Mouse (Mus musculus) layer of hippocampus, postnatal 10 days (tissue): ENCODE data around the gene Fam83e. TPM values are rescaled to one million over a fixed set of nuclear protein-coding genes. Genes with fewer than 3 reads are reported as not detected.

Experiments
- DNase-seq, 2 experiments: peaks; one replicate each; pipeline ENCODE4 v3.0.0; 2021; ENCODE audit warnings: low spot score in 2 of 2
- total RNA-seq, 2 experiments: library from RNA; stranded (reverse); gene quantifications; 2 replicates each; pipeline ENCODE4 v1.2.3; 2021

Fam83e gene
- total RNA-seq, 2 experiments from 2014 or later = 0.34 to 0.51 TPM

DNA sequence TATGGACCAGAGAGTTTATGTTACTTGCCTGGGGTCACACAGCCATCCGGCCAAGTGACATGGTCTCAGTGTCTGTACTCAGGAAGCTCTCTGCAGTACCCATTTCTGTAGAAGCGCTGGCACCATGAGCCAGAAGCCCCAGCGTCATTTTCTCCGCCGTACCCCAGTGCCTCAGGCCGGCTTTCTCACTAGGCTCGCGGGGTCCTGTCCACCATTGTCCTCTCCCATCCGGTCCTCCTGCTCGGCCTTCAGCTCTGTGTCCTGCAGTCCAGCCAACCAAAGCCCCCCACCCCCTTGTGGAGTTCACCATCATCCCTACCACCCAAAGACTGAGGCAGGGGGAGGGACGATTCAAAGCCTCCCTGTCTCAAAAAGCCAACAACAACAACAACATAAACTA, 19.4 kb upstream of the Fam83e start:
- peak in 1 of 2 experiments; percentile 4 for DNase-seq

- no peak for DNase-seq
Measured at GRCm38 (mm10) chr7:45702316-45702715, 18.7 kb upstream of the Fam83e start.

DNA sequence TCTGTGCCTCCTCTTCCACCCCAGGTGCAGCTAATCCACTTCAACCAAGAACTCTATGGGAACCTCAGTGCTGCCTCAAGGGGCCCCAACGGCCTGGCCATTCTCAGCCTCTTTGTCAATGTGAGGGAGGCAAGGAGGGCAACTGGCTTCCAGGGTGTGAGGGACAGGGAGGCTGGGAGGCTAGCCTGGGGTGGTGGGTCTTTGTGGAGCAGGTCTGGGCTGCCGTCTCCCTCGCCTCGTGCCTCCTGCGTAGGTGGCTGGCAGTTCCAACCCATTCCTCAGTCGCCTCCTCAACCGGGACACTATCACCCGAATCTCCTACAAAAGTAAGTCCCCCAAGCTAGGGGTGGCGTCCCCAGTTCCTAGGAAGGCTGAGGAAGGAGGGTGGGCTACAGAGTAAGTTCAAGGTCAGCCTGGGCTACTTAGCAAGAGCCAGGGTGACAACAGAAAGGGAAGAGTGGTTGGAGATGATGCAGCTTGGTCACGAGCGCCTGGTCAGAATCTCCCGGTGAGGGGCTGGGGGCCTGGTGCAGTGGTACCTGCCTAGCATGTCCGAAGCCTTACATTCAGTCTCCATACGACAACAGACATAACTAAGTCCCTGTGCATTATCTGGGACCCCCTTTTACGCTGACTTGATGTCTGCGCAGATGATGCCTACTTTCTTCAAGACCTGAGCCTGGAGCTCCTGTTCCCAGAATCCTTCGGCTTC, 18.0 kb upstream of the Fam83e start:
- no peak for DNase-seq

GRCm38 (mm10) chr7:45703521-45704033, 17.4 kb upstream of the Fam83e start:
- DNase-seq = no peak

GRCm38 (mm10) chr7:45704046-45704559, 16.9 kb upstream of the Fam83e start:
- peak; percentile 74 to 81 for DNase-seq

- DNase-seq = peak; percentile 98
Measured at GRCm38 (mm10) chr7:45704730-45705442, 16.1 kb upstream of the Fam83e start, which contains the start of gene Dbp. Gene Dbp (plus strand): TSS chr7:45705088.

DNA sequence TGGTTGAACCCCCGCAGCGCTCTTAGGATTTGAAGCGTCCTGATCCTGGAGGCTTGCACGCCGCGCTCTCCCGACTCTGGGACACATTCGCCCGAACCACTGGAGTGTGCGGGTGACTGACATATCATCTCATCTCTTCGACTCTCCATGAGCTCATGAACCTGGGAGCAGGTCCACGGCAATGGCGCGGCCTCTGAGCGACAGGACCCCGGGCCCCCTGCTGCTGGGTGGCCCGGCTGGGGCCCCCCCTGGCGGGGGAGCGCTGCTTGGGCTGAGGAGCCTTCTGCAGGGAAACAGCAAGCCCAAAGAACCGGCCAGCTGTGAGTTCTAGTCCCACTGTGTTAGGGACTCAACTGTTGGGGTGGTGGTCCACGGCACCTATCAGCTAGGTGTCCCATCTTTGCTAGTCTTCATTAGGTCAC, 15.6 kb upstream of the Fam83e start:
- no peak for DNase-seq

GRCm38 (mm10) chr7:45705873-45706281, 15.1 kb upstream of the Fam83e start:
- peak; percentile 84 to 87 for DNase-seq

DNA sequence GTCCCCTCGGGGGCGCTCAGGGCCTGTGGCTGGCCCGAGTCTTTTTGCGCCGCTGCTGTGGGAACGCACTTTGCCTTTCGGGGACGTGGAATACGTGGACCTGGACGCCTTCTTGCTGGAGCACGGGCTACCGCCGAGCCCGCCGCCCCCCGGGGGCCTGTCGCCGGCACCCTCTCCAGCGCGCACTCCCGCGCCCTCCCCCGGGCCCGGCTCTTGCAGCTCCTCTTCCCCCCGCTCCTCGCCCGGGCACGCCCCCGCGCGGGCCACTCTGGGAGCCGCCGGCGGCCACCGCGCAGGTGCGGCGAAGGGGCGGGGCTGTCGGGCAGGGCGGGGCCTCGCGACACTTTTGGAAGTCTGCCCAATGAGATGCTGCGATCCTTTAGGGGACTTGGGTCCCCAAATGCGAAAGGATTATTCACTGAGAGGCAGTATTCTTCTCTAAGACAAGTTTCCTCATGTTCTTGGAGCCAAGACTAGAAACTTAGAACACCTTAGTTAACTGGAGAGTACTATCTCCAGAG, 14.2 kb upstream of the Fam83e start:
- peak; percentile 85 to 90 for DNase-seq

- peak; percentile 97 for DNase-seq
Measured at GRCm38 (mm10) chr7:45707375-45707967, 13.5 kb upstream of the Fam83e start.

- DNase-seq = no peak
Measured at GRCm38 (mm10) chr7:45708221-45708761, 12.7 kb upstream of the Fam83e start.

GRCm38 (mm10) chr7:45709036-45709435, 12.0 kb upstream of the Fam83e start:
- peak in 1 of 2 experiments; percentile 46 for DNase-seq

GRCm38 (mm10) chr7:45709677-45710355, 11.2 kb upstream of the Fam83e start:
- peak in 1 of 2 experiments; percentile 30 for DNase-seq

GRCm38 (mm10) chr7:45710477-45711191, 10.4 kb upstream of the Fam83e start:
- DNase-seq = peak in 1 of 2 experiments; percentile 33

DNA sequence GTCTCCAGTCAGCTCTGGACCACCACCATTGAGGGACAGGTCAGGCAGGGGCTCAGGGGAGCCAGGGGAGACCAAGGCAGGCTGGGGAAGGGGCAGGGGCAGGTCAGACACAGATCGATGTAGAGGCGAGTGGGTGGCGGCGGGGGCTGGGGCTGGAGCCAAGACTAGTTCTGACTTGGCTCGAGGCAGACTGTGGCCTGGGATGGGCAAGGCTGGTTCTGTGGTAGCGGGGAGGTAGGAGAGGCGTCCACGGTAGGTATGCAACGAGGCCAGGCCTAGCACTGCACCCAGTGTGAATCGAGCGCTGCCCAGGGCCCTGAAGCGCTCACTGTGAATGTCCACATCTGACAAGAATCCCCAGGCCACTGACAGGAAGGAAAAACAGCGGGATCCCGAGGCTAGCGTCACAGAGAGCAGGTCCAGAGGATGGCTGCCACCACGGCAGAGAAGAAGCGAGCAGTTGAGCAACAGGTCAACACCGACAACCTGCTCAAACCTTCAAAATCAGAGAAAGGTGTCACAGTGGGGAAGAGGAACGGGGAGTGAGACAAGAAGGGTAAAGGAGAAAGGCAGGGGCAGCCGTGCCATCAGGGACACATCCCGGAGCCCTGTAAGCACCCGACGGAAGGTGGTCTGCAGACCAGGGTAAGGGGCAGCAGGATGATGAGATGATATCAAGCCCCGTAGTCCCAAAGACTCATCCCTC, 9.5 kb upstream of the Fam83e start:
- DNase-seq = peak in 1 of 2 experiments; percentile 30

GRCm38 (mm10) chr7:45712022-45712757, 8.8 kb upstream of the Fam83e start:
- DNase-seq = peak in 1 of 2 experiments; percentile 41

DNA sequence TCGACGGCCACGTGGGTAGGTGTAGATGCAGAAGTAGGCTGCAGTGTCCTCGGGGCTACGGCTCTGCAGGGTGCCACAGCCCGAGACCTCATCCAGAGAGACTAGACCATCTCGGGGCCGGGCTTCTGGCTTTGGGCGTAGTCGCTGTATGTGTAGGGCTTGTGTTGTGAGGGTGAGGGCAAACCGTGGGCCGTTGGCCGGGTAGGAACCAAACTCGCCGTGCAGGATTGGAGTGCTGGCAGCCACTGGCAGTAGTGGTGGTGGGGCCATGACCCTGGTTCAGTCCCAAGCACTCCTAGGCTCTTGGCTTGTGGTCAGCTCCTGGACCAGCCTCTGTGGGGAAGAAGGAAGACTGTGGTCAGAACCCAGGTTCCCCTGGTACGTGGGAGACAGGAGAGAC, 7.6 kb upstream of the Fam83e start:
- peak in 1 of 2 experiments; percentile 26 for DNase-seq

- DNase-seq = no peak
Measured at GRCm38 (mm10) chr7:45713881-45714520, 7.0 kb upstream of the Fam83e start.
